Mouse (Mus musculus): Measurements from ENCODE around the gene Cfap45.

DNA sequence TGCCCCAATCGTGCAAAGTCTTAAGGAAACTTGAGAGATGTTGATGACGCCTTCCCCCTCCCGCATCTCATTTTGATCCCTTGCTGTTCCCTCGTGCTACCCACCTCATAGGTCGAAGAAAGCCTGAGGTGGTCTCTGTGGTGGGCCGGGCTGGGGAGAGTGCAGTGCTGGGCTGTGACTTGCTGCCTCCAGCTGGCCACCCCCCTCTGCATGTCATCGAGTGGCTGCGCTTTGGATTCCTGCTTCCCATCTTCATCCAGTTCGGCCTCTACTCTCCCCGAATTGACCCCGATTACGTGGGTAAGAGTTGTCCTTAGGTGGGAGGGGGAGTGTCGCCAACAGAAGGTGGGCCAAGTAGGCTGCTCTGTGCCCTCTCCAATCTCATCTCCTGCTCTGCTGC, 35.9 kb upstream of the Cfap45 start:
- TF ChIP-seq CTCF (IDR thresholded peaks at IDR 0.05; ENCODE audit: insufficient read depth, low read depth, low read length) (no peak), POLR2A (IDR thresholded peaks at IDR 0.05; ENCODE audit: insufficient read depth, low read depth, low read length) (no peak)

All from olfactory bulb, adult 2 months (tissue).